Comparison of ENCODE assay signal across 11 mouse cellular contexts in the genomic region with DNA sequence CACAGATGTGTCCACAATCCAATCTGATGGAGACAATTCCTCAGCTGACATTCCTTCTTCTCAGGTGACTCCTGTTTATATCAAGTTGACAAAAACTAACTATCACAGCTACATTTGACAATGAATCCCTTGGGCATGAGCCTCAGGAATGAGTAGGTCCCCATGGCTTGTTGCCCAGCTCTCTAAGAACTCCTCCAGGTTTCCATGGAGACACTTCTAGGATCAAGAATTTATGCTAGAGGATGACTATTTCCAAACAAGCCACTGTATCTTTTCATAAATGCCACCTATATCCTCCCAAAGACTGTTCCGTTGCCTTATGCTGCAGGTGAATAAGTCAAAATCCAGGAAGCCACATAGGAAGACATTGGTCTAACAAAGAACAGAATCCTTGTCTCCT.
DNase-seq lines count a peak whose midpoint lies in the region; ATAC-seq and TF ChIP-seq lines count a peak whose summit lies in the region.
"Had no signal": no experiment of that assay in that cellular context is flagged by ENCODE, and none has a peak within 500 bp of the region (broad histone marks: within the 10 kb centered on the region; RNA-seq: fewer than 3 reads in every experiment).

No protein-coding gene starts in this region.

- TF ChIP-seq CTCF in kidney, adult 2 months (conservative IDR thresholded peaks at IDR 0.05; ENCODE audit: insufficient read depth, insufficient read length, low read depth, low read length), result no peak

- peaks cover 9% of the 10 kb centered on the region for H3K4me1 ChIP-seq in forebrain, embryonic 16.5 days (replicated peaks; ENCODE audit: control insufficient read depth, insufficient read depth, low read length)
- no peaks in the 10 kb centered on the region for H3K4me1 ChIP-seq in forebrain, embryonic 13.5 days
- H3K4me1 ChIP-seq in kidney, adult 2 months (ENCODE audit: control insufficient read depth, insufficient read depth, low read length), result 0 out of 2 replicates have a peak, but pooled peaks cover 4% of the 10 kb centered on the region
- H3K4me1 ChIP-seq in stomach, embryonic 16.5 days (ENCODE audit: control insufficient read depth, insufficient read depth, low read length), result peaks cover 11% of the 10 kb centered on the region

- 75% methylated on average over 1 of the region's 1 CpGs for WGBS in forebrain, embryonic 16.5 days
- WGBS in forebrain, embryonic 13.5 days, result 93% methylated on average over 1 of the region's 1 CpGs
- WGBS in kidney, adult 2 months, result 79% methylated on average over 1 of the region's 1 CpGs
- 61% methylated on average over 1 of the region's 1 CpGs for WGBS in stomach, embryonic 16.5 days

- H3K27ac ChIP-seq in forebrain, embryonic 16.5 days (ENCODE audit: low read length), result 0 out of 2 replicates have a peak overlapping the region, but pooled peaks have one; percentile 50
- H3K27ac ChIP-seq in forebrain, embryonic 13.5 days, result no peak overlapping the region
- peak overlapping the region; percentile 71 for H3K27ac ChIP-seq in kidney, adult 2 months (ENCODE audit: insufficient read depth, low read depth, low read length)
- H3K27ac ChIP-seq in stomach, embryonic 16.5 days (ENCODE audit: low read length), result peak overlapping the region; percentile 41; the same call in 1 of the 2 replicates
- H3K27ac ChIP-seq: embryonic facial prominence, embryonic 15.5 days; hindbrain, postnatal 0 days had no signal

- no peak for DNase-seq in kidney, adult 2 months
- no peak for DNase-seq in kidney, postnatal 36 days
- DNase-seq in right cerebral cortex, adult 18-20 months, result peak; percentile 65
- no peak for DNase-seq in right cerebral cortex, postnatal 25 days
- no peak for DNase-seq in neural tube, embryonic 10.5 days (ENCODE audit: extremely low spot score, low spot score)
- DNase-seq: cerebellum, postnatal 10 days had no signal

- TF ChIP-seq POLR2A in kidney, adult 2 months (IDR thresholded peaks at IDR 0.05; ENCODE audit: low read depth, low read length), result no peak

- H3K36me3 ChIP-seq in forebrain, embryonic 16.5 days (ENCODE audit: control insufficient read depth, insufficient read depth), result no peaks in the 10 kb centered on the region
- H3K36me3 ChIP-seq in forebrain, embryonic 13.5 days (ENCODE audit: poor library complexity, severe bottlenecking), result no peaks in the 10 kb centered on the region
- H3K36me3 ChIP-seq in kidney, adult 2 months (ENCODE audit: control insufficient read depth, insufficient read depth, low read length), result no peaks in the 10 kb centered on the region
- H3K36me3 ChIP-seq in stomach, embryonic 16.5 days (ENCODE audit: control insufficient read depth, insufficient read depth, low read length), result no peaks in the 10 kb centered on the region
- H3K36me3 ChIP-seq: embryonic facial prominence, embryonic 15.5 days had no signal

- no peak overlapping the region for H3K4me2 ChIP-seq in forebrain, embryonic 16.5 days (ENCODE audit: low read length)
- no peak overlapping the region for H3K4me2 ChIP-seq in forebrain, embryonic 13.5 days
- no peak overlapping the region for H3K4me2 ChIP-seq in stomach, embryonic 16.5 days (ENCODE audit: low read depth, low read length)
- H3K4me2 ChIP-seq: embryonic facial prominence, embryonic 15.5 days had no signal

- no peaks in the 10 kb centered on the region for H3K27me3 ChIP-seq in forebrain, embryonic 16.5 days (replicated peaks; ENCODE audit: control insufficient read depth, insufficient read depth, low read length)
- no peaks in the 10 kb centered on the region for H3K27me3 ChIP-seq in forebrain, embryonic 13.5 days
- no peaks in the 10 kb centered on the region; the same call in 1 of the 2 replicates for H3K27me3 ChIP-seq in kidney, adult 2 months (replicated peaks; ENCODE audit: control insufficient read depth, insufficient read depth, low read length)
- no peaks in the 10 kb centered on the region for H3K27me3 ChIP-seq in stomach, embryonic 16.5 days (ENCODE audit: control insufficient read depth, insufficient read depth, low read length)
- H3K27me3 ChIP-seq: embryonic facial prominence, embryonic 15.5 days had no signal

- 0 out of 2 replicates have a peak, but pooled peaks have one; percentile 45 for ATAC-seq in forebrain, embryonic 16.5 days
- no peak for ATAC-seq in forebrain, embryonic 13.5 days
- ATAC-seq in stomach, embryonic 16.5 days (ENCODE audit: insufficient read depth, low FRiP score), result no peak
- ATAC-seq: hindbrain, postnatal 0 days had no signal

- H3K9ac ChIP-seq in forebrain, embryonic 16.5 days (replicated peaks; ENCODE audit: low read depth, low read length), result no peak overlapping the region
- no peak overlapping the region for H3K9ac ChIP-seq in forebrain, embryonic 13.5 days
- no peak overlapping the region for H3K9ac ChIP-seq in stomach, embryonic 16.5 days (ENCODE audit: low read length)
- H3K9ac ChIP-seq: embryonic facial prominence, embryonic 15.5 days had no signal

- H3K4me3 ChIP-seq in forebrain, embryonic 16.5 days (replicated peaks; ENCODE audit: low read length), result no peak overlapping the region
- no peak overlapping the region for H3K4me3 ChIP-seq in forebrain, embryonic 13.5 days
- H3K4me3 ChIP-seq in kidney, adult 2 months (ENCODE audit: insufficient read depth, low read depth, low read length), result no peak overlapping the region
- no peak overlapping the region for H3K4me3 ChIP-seq in stomach, embryonic 16.5 days (replicated peaks; ENCODE audit: low read length)
- H3K4me3 ChIP-seq: embryonic facial prominence, embryonic 15.5 days had no signal

- no peaks in the 10 kb centered on the region for H3K9me3 ChIP-seq in forebrain, embryonic 16.5 days (ENCODE audit: control insufficient read depth, low read length)
- H3K9me3 ChIP-seq in forebrain, embryonic 13.5 days (replicated peaks), result no peaks in the 10 kb centered on the region
- no peaks in the 10 kb centered on the region for H3K9me3 ChIP-seq in stomach, embryonic 16.5 days (replicated peaks; ENCODE audit: control insufficient read depth, low read length)
- H3K9me3 ChIP-seq: embryonic facial prominence, embryonic 15.5 days had no signal
